Mouse (Mus musculus) urinary bladder, adult 18-20 months (tissue): Measurements from ENCODE around the gene Lonp2.

Source experiments
- DNase-seq, 2 experiments: peaks; one replicate each; pipeline ENCODE4 v3.0.0; 2022; ENCODE audit warnings: low spot score in 2 of 2, mixed read lengths in 2 of 2

Gene Lonp2

GRCm38 (mm10) chr8:86713407-86714188 is 89.8 kb downstream of the Lonp2 start:
- no peak for DNase-seq

DNA sequence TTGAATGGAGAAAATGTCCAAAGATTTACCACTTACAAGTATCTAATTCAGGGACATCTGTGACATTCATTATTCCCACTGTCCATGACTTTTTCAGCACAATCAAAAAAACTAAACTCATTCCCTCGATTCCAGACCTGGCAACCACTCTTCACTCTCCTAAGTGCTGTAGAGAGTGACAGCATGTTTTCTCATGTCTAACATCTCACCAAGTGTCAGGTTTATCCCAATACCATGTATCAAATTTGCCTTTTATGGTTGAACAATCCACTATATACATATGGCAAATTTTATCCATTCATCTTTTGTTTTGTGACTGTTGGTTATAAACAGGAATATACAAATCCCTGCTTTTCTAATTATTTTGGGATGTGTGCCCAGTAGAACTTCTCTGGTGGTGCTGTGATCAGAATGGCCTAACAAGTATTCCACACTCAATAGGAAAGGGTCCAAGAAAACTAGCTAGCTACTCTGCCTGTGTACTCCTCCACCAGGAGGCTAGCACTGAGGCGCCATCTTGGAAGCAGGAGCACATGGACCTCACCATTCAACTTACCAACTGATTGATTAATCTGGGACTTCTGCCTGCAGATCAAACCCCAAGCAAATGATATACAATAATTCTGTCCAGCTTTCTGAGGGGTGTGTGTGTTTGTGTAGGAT is 94.6 kb downstream of the Lonp2 start:
- no peak for DNase-seq

- DNase-seq: no peak
Observed at GRCm38 (mm10) chr8:86719368-86719767, 95.5 kb downstream of the Lonp2 start.

- DNase-seq: no peak
Observed at GRCm38 (mm10) chr8:86720756-86721459, 97.1 kb downstream of the Lonp2 start.

DNA sequence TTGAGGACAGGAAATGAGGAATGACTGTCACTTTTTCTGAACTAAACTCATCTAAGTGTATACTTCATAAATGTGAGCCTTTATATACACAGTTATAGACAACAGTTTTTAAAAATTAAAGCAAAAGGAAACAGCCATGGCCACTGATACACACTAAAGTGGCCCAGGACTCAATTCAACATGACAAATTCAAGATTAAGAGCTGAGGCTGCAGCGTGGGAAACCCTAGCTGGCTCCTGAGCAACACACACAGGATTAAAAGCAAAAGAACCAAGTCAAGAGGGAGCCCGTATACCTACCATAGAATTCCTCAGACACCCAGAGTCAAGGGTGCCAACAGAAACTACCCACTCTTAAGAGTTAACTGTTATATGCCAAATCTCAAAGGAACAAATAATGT is 97.6 kb downstream of the Lonp2 start:
- no peak for DNase-seq

- no peak for DNase-seq
Observed at GRCm38 (mm10) chr8:86726959-86727358, 103.1 kb downstream of the Lonp2 start.

- DNase-seq: no peak
Observed at GRCm38 (mm10) chr8:86728224-86728950, 104.5 kb downstream of the Lonp2 start.

- no peak for DNase-seq
Observed at GRCm38 (mm10) chr8:86730303-86730702, 106.5 kb downstream of the Lonp2 start.

GRCm38 (mm10) chr8:86730860-86731259 is 107.0 kb downstream of the Lonp2 start:
- DNase-seq: no peak

- no peak for DNase-seq
Observed at GRCm38 (mm10) chr8:86734171-86734570, 110.3 kb downstream of the Lonp2 start.

- DNase-seq: no peak
Observed at GRCm38 (mm10) chr8:86734954-86735353, 111.1 kb downstream of the Lonp2 start.

DNA sequence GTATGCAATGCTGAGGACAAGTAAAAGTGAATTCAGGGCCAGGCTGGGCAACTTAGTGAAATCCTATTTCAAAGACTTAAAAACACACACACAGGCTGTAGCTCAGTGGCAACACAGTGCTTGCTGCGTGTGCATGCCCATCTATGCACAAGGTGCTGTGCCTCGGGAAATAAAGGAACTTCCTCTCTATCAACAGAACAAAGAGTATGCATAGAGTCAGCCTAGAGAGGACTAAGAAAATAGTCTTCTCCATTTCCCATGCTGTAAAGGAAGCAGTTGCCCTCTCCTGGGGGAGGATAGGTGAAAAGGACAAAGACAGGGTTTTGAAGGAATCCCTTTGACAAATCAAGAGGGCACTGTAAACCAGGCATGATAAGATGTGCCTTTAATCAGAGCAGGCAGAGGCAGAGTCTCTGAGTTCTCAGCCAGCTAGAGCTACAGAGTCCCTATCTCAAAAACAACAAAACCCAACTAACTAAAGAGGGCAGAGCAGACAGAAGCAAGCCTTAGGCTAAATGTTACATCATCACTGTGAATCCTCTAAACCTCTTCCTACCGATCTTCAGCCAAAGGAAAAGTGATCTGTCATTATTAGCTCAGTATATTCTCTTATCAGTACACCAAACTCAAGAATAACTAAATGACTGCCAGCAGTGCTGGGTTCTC is 111.7 kb downstream of the Lonp2 start:
- DNase-seq: no peak

DNA sequence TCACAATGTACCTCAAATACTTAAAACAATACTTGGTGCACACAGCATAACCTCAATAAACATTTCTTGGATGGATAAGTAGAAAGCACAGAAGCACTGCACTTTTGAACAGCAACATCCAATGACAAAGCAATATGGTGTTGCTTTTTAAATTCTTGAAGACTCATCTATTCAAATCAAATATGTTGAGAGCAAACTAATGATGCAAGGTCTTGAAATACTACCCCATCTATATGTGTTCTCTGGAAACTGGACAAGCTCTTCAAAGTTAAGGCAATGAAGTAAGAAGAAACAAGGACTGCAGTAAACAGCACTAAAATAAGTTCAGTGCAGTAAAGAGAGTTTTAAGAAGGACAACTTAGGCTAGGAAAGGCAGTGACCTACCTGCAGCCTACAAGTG is 117.1 kb downstream of the Lonp2 start:
- no peak for DNase-seq

GRCm38 (mm10) chr8:86741627-86742026 is 117.8 kb downstream of the Lonp2 start:
- no peak for DNase-seq

GRCm38 (mm10) chr8:86742605-86743345 is 118.9 kb downstream of the Lonp2 start:
- no peak for DNase-seq

DNA sequence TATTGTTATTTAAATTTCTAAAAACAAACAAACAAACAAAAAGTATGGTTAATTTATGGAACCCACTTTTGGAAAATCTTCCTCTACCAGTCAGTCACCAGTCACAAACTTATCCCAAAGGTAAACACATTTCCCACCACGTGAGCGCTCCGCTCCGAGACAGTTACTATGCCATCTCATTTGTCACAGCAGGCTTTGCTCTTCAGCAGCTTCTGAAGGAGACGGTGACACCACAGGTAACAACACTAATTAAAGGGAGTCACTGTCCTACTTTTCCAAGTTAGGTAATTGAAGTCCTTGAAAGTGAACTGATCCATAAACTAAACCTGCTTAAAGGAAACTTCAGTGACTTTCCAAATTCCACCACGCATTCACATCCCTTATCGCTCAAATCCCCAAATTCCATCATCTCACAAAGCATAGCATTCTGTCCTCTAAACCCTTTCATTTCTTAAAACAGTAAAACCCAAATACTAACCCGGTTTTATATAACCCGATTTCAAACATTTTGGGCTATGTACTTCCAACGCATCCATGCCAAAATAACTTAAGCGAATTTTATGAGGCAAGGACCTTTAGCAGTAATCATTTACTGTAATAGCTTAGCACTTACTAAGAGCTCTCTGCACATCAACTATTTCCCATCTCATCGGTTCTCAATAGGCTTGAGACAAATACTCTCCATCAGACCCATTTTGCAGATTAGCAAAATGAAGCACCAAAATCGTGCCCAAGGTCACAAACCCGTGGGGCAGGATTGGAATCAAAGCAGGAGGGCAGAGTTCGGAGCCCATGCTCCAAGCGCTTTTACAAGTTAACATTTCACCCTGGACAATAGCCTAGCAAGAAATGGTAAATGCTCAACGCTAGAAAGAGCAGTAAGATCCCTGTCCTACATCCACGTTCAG is 120.7 kb downstream of the Lonp2 start:
- DNase-seq: no peak

GRCm38 (mm10) chr8:86745221-86745934 is 121.5 kb downstream of the Lonp2 start, which contains the start of the genes Gm10638 and Siah1a:
Gene Gm10638 (plus strand): TSS chr8:86745699.
Gene Siah1a (minus strand): TSS chr8:86745934.
- DNase-seq: peak; percentile 63 to 78

DNA sequence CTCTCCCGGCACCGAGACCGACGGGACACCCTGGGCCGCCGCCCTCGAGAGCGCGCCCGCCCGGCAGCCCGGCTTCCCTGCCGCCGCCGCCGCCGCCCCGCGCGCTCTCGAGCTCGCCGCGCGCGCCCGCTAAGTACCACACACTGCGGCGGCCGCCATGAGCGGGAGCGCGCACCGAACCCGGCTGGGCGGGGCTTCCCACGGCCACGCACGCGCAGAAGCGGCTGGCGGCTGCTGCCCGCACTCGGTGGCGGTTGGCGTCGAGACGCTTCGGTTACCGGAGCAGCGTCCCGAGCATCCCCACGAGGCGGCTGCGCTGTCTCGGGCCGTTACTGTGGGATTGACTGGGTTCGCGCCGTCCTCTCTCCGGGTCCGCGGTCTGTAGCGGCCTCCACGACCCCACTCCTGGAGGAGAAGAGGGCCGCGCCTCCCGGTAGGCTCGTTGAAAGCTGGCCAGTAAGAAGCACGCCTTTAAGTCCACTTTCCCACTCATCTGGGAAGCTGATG is 122.1 kb downstream of the Lonp2 start:
- peak; percentile 89 to 95 for DNase-seq

DNA sequence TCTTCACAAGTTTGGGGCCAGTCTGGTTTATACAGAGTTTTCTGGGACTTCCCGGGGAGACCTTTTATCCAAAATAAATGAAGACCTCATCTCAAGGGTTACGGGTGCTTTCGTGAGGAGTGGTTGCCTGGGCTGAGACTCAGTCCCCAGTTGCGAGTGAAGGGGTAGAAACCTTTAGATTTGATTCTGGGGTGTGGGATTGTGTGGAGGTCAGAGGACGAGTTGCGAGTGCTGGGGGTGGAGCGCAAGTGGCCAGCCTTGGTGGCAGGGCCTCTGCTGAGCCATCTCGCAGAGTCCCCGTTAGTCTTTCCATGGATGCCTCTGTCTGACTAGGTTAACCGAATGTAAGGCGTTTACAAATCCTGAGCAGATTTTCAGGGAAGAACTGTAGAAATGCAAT is 122.7 kb downstream of the Lonp2 start:
- no peak for DNase-seq
